Mouse (Mus musculus) embryo, embryonic 11.5 days (tissue): ENCODE measurements around the gene Lrp2.
A peak's percentile ranks its signal among the peaks of the same experiment; 100 is the strongest.

Experiments used
- DNase-seq: peaks from one replicate; pipeline ENCODE4 v3.0.0-alpha.2; 2012; ENCODE audit warnings: low read depth, low spot score

Lrp2 gene

GRCm38 (mm10) chr2:69518307-69518706 lies 67.6 kb downstream of the Lrp2 start:
- DNase-seq: no peak

GRCm38 (mm10) chr2:69511766-69512165 lies 74.1 kb downstream of the Lrp2 start:
- no peak for DNase-seq

GRCm38 (mm10) chr2:69500357-69500756 lies 85.5 kb downstream of the Lrp2 start:
- DNase-seq: no peak

GRCm38 (mm10) chr2:69493130-69493529 lies 92.7 kb downstream of the Lrp2 start:
- DNase-seq: no peak

GRCm38 (mm10) chr2:69480965-69481364 lies 104.9 kb downstream of the Lrp2 start:
- no peak for DNase-seq

- no peak for DNase-seq
Observed at GRCm38 (mm10) chr2:69479859-69480258, 106.0 kb downstream of the Lrp2 start.

GRCm38 (mm10) chr2:69476901-69477300 lies 109.0 kb downstream of the Lrp2 start:
- DNase-seq: no peak

GRCm38 (mm10) chr2:69475177-69475576 lies 110.7 kb downstream of the Lrp2 start:
- DNase-seq: no peak

- DNase-seq: no peak
Observed at GRCm38 (mm10) chr2:69471837-69472236, 114.0 kb downstream of the Lrp2 start.

GRCm38 (mm10) chr2:69463609-69464008 lies 122.3 kb downstream of the Lrp2 start:
- DNase-seq: no peak

GRCm38 (mm10) chr2:69459481-69459880 lies 126.4 kb downstream of the Lrp2 start:
- DNase-seq: no peak

- no peak for DNase-seq
Observed at GRCm38 (mm10) chr2:69451128-69451527, 134.7 kb downstream of the Lrp2 start.

GRCm38 (mm10) chr2:69448581-69448980 lies 137.3 kb downstream of the Lrp2 start:
- DNase-seq: no peak

GRCm38 (mm10) chr2:69445896-69446472 lies 139.9 kb downstream of the Lrp2 start:
- DNase-seq: no peak

- DNase-seq: no peak
Observed at GRCm38 (mm10) chr2:69441656-69442055, 144.2 kb downstream of the Lrp2 start.

GRCm38 (mm10) chr2:69428116-69428515 lies 157.7 kb downstream of the Lrp2 start:
- DNase-seq: peak; percentile 57

- DNase-seq: no peak
Observed at GRCm38 (mm10) chr2:69427141-69427540, 158.7 kb downstream of the Lrp2 start.

GRCm38 (mm10) chr2:69426081-69426480 lies 159.8 kb downstream of the Lrp2 start:
- DNase-seq: no peak

GRCm38 (mm10) chr2:69424829-69425228 lies 161.0 kb downstream of the Lrp2 start:
- no peak for DNase-seq

GRCm38 (mm10) chr2:69418294-69418881 lies 167.5 kb downstream of the Lrp2 start:
- peak; percentile 23 for DNase-seq

- DNase-seq: no peak
Observed at GRCm38 (mm10) chr2:69415070-69415469, 170.8 kb downstream of the Lrp2 start.

GRCm38 (mm10) chr2:69414539-69414938 lies 171.3 kb downstream of the Lrp2 start:
- DNase-seq: no peak

GRCm38 (mm10) chr2:69405692-69406091 lies 180.2 kb downstream of the Lrp2 start:
- DNase-seq: no peak

- DNase-seq: no peak
Observed at GRCm38 (mm10) chr2:69402309-69402708, 183.6 kb downstream of the Lrp2 start.
